Mouse (Mus musculus): ENCODE results near the gene Dlgap1. TPM values are rescaled to one million over a fixed set of nuclear protein-coding genes. Genes with fewer than 3 reads are reported as not detected.

Dlgap1 gene
- polyA plus RNA-seq, 1 experiment from 2014 or later, result 1.6 TPM

DNA sequence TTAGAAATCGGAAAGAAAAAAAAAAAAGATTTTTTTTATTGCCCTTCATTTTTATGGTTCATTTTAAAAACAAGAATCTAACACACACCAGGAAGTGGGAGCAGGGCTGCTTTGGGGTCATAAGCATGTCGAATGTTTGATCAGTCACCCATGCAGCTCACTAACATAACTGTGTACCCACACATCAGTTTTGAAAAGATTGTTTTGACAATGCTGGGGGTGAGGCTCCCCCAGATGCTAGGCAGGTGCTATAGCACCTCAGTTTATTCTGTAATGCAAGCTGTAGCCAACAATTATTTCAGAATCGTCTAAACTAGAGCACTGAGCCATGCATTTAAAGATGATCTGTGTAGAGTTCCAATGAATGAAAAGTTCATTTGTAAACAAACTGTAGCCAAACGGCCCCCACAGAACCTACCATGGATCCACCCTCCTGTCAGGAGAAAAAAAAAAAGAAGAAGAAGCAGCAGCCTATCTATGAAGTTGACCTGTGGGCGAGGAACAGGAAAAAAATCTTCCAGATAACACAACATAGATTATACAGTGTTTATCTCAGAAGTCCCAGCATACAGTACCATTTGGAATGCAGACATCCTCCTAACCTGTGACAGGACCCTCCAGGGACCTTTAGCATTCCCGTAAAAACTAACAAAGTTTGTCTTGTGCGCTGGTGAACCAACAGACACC, 780.2 kb downstream of the Dlgap1 start:
- Histone ChIP-seq H3K27me3 (replicated peaks; ENCODE audit: control insufficient read depth, insufficient read depth, low read length) (peaks cover 34% of the 10 kb centered on the region), H3K9me3 (ENCODE audit: control insufficient read depth, low read length) (no peaks in the 10 kb centered on the region), H3K4me1 (replicated peaks; ENCODE audit: control insufficient read depth, insufficient read depth, low read length) (peaks cover 2% of the 10 kb centered on the region; the same call in 1 of the 2 replicates), H3K4me3 (ENCODE audit: low read depth, low read length) (no peak overlapping the region), H3K9ac (ENCODE audit: low read depth, low read length) (no peak overlapping the region), H3K27ac (ENCODE audit: low read depth, low read length) (no peak overlapping the region), H3K36me3 (ENCODE audit: control insufficient read depth, insufficient read depth, low read length) (no peaks in the 10 kb centered on the region), H3K4me2 (no peak overlapping the region)
- ATAC-seq (replicated peaks; ENCODE audit: low FRiP score), result no peak
- WGBS, result 39% methylated on average over 7 of the region's 7 CpGs
- DNase-seq (ENCODE audit: low spot score), result no peak

DNA sequence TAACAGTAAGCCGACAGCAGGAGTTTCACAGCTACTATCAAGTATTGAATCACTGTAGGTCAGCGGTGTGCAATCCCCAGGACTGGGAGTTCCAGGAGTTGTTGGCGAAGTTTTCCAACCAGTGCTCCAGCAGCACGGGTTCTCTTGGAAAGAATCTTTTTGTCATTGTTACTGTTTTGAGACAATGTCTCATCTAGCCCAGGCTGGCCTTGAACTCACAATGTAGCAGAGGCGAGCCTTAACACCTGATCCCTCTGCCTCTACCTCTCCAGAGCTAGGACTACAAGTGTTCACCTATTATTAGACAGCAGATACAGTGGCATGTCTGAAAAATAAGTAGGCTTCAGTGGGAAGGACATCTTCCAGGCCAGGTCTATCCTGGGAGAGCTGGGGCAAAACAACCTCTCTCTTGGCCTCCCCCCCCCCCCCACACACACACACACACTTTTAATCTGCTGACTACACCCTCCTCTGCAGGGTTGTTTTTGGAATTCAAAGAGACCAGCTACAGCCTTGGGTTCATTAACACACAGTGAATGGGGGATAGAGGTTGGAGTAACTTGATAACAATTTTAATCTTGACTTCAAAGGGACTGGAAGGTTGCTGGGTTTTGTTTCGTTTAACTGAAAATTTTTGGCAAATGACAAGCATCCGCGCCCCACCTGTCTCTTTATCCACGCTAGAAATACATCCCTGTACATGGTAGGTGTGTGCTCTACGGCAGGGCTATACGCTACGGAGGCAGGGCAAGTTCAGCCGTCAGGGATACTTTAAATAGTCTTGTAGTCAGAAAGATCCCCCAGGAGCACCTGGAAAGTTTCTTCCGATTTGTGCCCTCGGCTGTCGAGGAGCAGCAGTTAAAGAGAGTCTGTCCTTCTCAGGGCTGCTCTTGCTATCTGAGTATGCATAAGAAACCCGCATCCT, 781.6 kb downstream of the Dlgap1 start:
- Histone ChIP-seq H3K4me1 (replicated peaks; ENCODE audit: control insufficient read depth, insufficient read depth, low read length) (peaks cover 2% of the 10 kb centered on the region; the same call in 1 of the 2 replicates), H3K4me3 (ENCODE audit: low read depth, low read length) (peak overlapping the region; percentile 30; the same call in 1 of the 2 replicates), H3K27me3 (replicated peaks; ENCODE audit: control insufficient read depth, insufficient read depth, low read length) (peaks cover 34% of the 10 kb centered on the region), H3K9me3 (ENCODE audit: control insufficient read depth, low read length) (no peaks in the 10 kb centered on the region), H3K36me3 (ENCODE audit: control insufficient read depth, insufficient read depth, low read length) (no peaks in the 10 kb centered on the region), H3K9ac (ENCODE audit: low read depth, low read length) (no peak overlapping the region), H3K4me2 (peak overlapping the region; percentile 53), H3K27ac (ENCODE audit: low read depth, low read length) (peak overlapping the region; percentile 44; the same call in 1 of the 2 replicates)
- ATAC-seq (replicated peaks; ENCODE audit: low FRiP score) (no peak), DNase-seq (ENCODE audit: low spot score) (no peak)
- 33% methylated on average over 17 of the region's 17 CpGs for WGBS

DNA sequence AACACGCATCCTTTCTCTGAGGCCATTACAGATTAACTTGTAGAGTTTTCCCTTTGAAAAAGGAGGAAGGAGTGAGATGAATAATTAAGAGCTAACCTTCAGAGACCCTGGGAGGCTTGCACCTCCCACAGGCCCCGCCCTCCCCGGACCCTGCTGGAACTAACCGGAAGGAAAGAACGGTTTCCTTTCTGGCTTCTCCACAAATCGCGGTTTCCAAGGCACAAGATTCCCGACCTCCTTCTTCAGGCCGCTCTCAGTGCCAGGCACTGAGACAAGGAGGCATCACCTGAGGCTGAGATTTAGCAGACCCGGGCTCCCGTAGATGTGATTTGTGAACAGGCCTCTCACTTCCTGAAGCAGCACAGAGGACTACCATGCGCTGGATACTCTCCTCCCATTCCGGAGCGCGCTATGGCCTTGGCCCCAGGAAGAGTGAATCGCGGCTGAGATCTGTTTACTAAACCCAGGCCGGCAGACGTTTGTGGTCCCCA, 782.3 kb downstream of the Dlgap1 start:
- ATAC-seq (replicated peaks; ENCODE audit: low FRiP score) (0 out of 2 replicates have a peak, but pooled peaks have one; percentile 18), DNase-seq (ENCODE audit: low spot score) (peak; percentile 54)
- Histone ChIP-seq H3K4me2 (peak overlapping the region; percentile 53), H3K4me1 (replicated peaks; ENCODE audit: control insufficient read depth, insufficient read depth, low read length) (peaks cover 5% of the 10 kb centered on the region; the same call in 1 of the 2 replicates), H3K27me3 (replicated peaks; ENCODE audit: control insufficient read depth, insufficient read depth, low read length) (peaks cover 34% of the 10 kb centered on the region), H3K9ac (ENCODE audit: low read depth, low read length) (peak overlapping the region; percentile 32; the same call in 1 of the 2 replicates), H3K4me3 (ENCODE audit: low read depth, low read length) (peak overlapping the region; percentile 30), H3K9me3 (ENCODE audit: control insufficient read depth, low read length) (no peaks in the 10 kb centered on the region), H3K36me3 (ENCODE audit: control insufficient read depth, insufficient read depth, low read length) (no peaks in the 10 kb centered on the region), H3K27ac (ENCODE audit: low read depth, low read length) (peak overlapping the region; percentile 44)
- 2% methylated on average over 19 of the region's 19 CpGs for WGBS

GRCm38 (mm10) chr17:70751676-70752075, 782.8 kb downstream of the Dlgap1 start:
- DNase-seq (ENCODE audit: low spot score) (no peak), ATAC-seq (replicated peaks; ENCODE audit: low FRiP score) (no peak)
- WGBS, result 38% methylated on average over 6 of the region's 6 CpGs
- Histone ChIP-seq H3K4me1 (replicated peaks; ENCODE audit: control insufficient read depth, insufficient read depth, low read length) (peaks cover 5% of the 10 kb centered on the region; the same call in 1 of the 2 replicates), H3K4me2 (peak overlapping the region; percentile 53), H3K9me3 (ENCODE audit: control insufficient read depth, low read length) (no peaks in the 10 kb centered on the region), H3K27me3 (replicated peaks; ENCODE audit: control insufficient read depth, insufficient read depth, low read length) (peaks cover 31% of the 10 kb centered on the region), H3K36me3 (ENCODE audit: control insufficient read depth, insufficient read depth, low read length) (no peaks in the 10 kb centered on the region), H3K9ac (ENCODE audit: low read depth, low read length) (no peak overlapping the region), H3K4me3 (ENCODE audit: low read depth, low read length) (peak overlapping the region; percentile 30; the same call in 1 of the 2 replicates), H3K27ac (ENCODE audit: low read depth, low read length) (peak overlapping the region; percentile 44; the same call in 1 of the 2 replicates)

DNA sequence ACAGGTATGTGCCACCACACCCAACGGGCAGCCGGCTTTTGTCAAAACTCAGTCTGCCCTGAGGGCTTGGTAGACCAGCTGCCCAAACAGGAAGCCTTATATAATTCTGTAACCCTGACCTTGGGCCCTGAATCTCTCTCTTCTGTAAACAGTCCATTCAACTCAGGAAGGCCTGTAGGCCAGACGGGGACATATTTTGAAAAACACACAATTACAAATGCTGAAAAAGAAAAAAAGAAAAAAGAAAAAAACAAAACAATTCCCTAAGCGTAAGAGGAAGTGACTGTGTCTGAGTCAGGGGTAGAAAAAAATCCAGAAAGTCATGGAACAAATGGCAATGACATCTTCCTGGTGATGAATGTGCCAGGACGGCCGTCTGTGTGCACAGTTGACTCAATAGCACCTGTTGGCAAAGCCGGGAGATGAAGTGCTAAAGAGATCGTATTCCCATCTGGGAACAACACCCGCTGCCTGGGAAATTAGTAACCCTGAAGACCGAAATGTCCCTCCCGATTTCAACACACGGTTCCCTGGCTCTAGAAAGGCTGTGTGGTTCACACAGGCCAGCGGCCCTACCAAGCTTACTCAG, 784.7 kb downstream of the Dlgap1 start:
- Histone ChIP-seq H3K4me1 (replicated peaks; ENCODE audit: control insufficient read depth, insufficient read depth, low read length) (peaks cover 4% of the 10 kb centered on the region; the same call in 1 of the 2 replicates), H3K4me3 (ENCODE audit: low read depth, low read length) (no peak overlapping the region), H3K36me3 (ENCODE audit: control insufficient read depth, insufficient read depth, low read length) (no peaks in the 10 kb centered on the region), H3K4me2 (no peak overlapping the region), H3K27me3 (replicated peaks; ENCODE audit: control insufficient read depth, insufficient read depth, low read length) (peaks cover 24% of the 10 kb centered on the region), H3K9me3 (ENCODE audit: control insufficient read depth, low read length) (no peaks in the 10 kb centered on the region), H3K27ac (ENCODE audit: low read depth, low read length) (no peak overlapping the region), H3K9ac (ENCODE audit: low read depth, low read length) (no peak overlapping the region)
- DNase-seq (ENCODE audit: low spot score), result no peak
- 72% methylated on average over 13 of the region's 13 CpGs for WGBS
- no peak for ATAC-seq (replicated peaks; ENCODE audit: low FRiP score)

GRCm38 (mm10) chr17:70754041-70754440, 785.2 kb downstream of the Dlgap1 start:
- no peak overlapping the region for H3K4me2 ChIP-seq
- H3K36me3 ChIP-seq (ENCODE audit: control insufficient read depth, insufficient read depth, low read length), result no peaks in the 10 kb centered on the region
- no peak overlapping the region for H3K27ac ChIP-seq (ENCODE audit: low read depth, low read length)
- no peak overlapping the region for H3K4me3 ChIP-seq (ENCODE audit: low read depth, low read length)
- WGBS, result 81% methylated on average over 9 of the region's 9 CpGs
- DNase-seq (ENCODE audit: low spot score) (no peak), ATAC-seq (replicated peaks; ENCODE audit: low FRiP score) (no peak)
- H3K9me3 ChIP-seq (ENCODE audit: control insufficient read depth, low read length), result no peaks in the 10 kb centered on the region
- H3K9ac ChIP-seq (ENCODE audit: low read depth, low read length), result no peak overlapping the region
- peaks cover 20% of the 10 kb centered on the region for H3K27me3 ChIP-seq (replicated peaks; ENCODE audit: control insufficient read depth, insufficient read depth, low read length)
- peaks cover 4% of the 10 kb centered on the region; the same call in 1 of the 2 replicates for H3K4me1 ChIP-seq (replicated peaks; ENCODE audit: control insufficient read depth, insufficient read depth, low read length)

GRCm38 (mm10) chr17:70754638-70755037, 785.8 kb downstream of the Dlgap1 start:
- ATAC-seq (replicated peaks; ENCODE audit: low FRiP score) (no peak), DNase-seq (ENCODE audit: low spot score) (no peak)
- 54% methylated on average over 7 of the region's 7 CpGs for WGBS
- H3K4me3 ChIP-seq (ENCODE audit: low read depth, low read length), result no peak overlapping the region; the same call in 1 of the 2 replicates
- H3K9me3 ChIP-seq (ENCODE audit: control insufficient read depth, low read length), result no peaks in the 10 kb centered on the region
- H3K9ac ChIP-seq (ENCODE audit: low read depth, low read length), result no peak overlapping the region
- no peaks in the 10 kb centered on the region for H3K36me3 ChIP-seq (ENCODE audit: control insufficient read depth, insufficient read depth, low read length)
- 0 out of 2 replicates have a peak, but pooled peaks cover 4% of the 10 kb centered on the region for H3K4me1 ChIP-seq (replicated peaks; ENCODE audit: control insufficient read depth, insufficient read depth, low read length)
- no peak overlapping the region for H3K27ac ChIP-seq (ENCODE audit: low read depth, low read length)
- H3K27me3 ChIP-seq (replicated peaks; ENCODE audit: control insufficient read depth, insufficient read depth, low read length), result peaks cover 14% of the 10 kb centered on the region
- H3K4me2 ChIP-seq, result no peak overlapping the region; the same call in 1 of the 2 replicates

DNA sequence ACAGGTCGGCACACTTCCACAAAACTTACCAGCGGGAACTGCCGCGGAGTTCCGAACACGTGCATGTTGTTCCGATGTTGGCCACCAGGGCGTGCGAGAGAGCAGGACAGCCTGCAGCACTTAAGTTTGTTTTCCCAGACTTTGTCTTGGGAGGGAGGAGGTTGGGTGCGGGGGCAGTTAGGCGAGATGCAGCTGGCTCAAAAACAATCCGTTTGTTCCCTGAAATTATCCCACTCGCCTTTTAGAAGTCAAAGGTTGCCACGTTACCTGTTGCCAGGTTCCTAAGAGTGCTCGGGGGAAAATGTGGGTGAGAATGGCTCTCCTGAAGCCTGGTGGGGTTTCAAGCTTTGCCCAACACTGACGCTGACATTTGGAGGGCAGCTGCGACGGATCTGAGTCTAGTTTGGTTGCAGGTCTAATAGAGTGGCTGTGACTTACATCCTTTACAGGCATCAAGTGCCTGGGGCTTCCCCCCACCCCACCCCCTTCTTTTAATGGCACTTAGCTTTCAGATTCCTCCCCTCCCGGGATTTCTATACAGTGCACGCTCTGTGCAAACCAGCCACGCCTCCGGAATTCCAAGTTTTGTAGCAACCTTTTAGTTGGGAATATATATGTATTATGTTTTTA, 786.3 kb downstream of the Dlgap1 start:
- Histone ChIP-seq H3K4me2 (peak overlapping the region; percentile 77), H3K4me3 (ENCODE audit: low read depth, low read length) (peak overlapping the region; percentile 36), H3K9me3 (ENCODE audit: control insufficient read depth, low read length) (no peaks in the 10 kb centered on the region), H3K36me3 (ENCODE audit: control insufficient read depth, insufficient read depth, low read length) (no peaks in the 10 kb centered on the region), H3K27ac (ENCODE audit: low read depth, low read length) (no peak overlapping the region; the same call in 1 of the 2 replicates), H3K27me3 (replicated peaks; ENCODE audit: control insufficient read depth, insufficient read depth, low read length) (peaks cover 12% of the 10 kb centered on the region), H3K9ac (ENCODE audit: low read depth, low read length) (no peak overlapping the region), H3K4me1 (replicated peaks; ENCODE audit: control insufficient read depth, insufficient read depth, low read length) (0 out of 2 replicates have a peak, but pooled peaks cover 4% of the 10 kb centered on the region)
- 1% methylated on average over 22 of the region's 22 CpGs for WGBS
- peak; percentile 84 for DNase-seq (ENCODE audit: low spot score)
- ATAC-seq (replicated peaks; ENCODE audit: low FRiP score), result peak; percentile 42
